Mouse (Mus musculus) embryonic fibroblast, embryonic 13.5 days (primary cell): ENCODE data around the gene Tjp3. TPM values are rescaled to one million over a fixed set of nuclear protein-coding genes. Genes with fewer than 3 reads are reported as not detected.
"Not testable (repeated sequence)": the region's sequence is repeated elsewhere in the genome, so short reads cannot be mapped to it uniquely, and the experiment has no call there.

Experiments
- H3K27ac ChIP-seq: 2 replicates; pipeline ENCODE4 v1.5.1; 2012; ENCODE audit warnings: low read length, control low read depth, inconsistent platforms; ENCODE audit not compliant: insufficient read depth
- H3K4me1 ChIP-seq: 2 replicates; pipeline ENCODE4 v1.6.1; 2011; ENCODE audit warnings: low read length; ENCODE audit not compliant: control insufficient read depth, insufficient read depth
- H3K4me3 ChIP-seq: 2 replicates; pipeline ENCODE4 v1.5.1; 2011; ENCODE audit warnings: mild to moderate bottlenecking, control low read depth, low read length; ENCODE audit not compliant: insufficient read depth
- CTCF ChIP-seq: IDR thresholded peaks from 2 replicates; pipeline ENCODE4 v1.5.1; 2011; ENCODE audit warnings: mild to moderate bottlenecking, control low read depth, low read length, moderate library complexity, borderline replicate concordance; ENCODE audit not compliant: insufficient read depth
- POLR2A ChIP-seq: IDR thresholded peaks from 2 replicates; pipeline ENCODE4 v1.6.1; 2011; ENCODE audit warnings: low read depth, mild to moderate bottlenecking, control low read depth, low read length, moderate library complexity
- polyA plus RNA-seq: library from polyadenylated mRNA; stranded (reverse); fragments of >200 nt; gene quantifications from 2 replicates; pipeline ENCODE4 v1.2.4, GENCODE M21; 2011; ENCODE audit warnings: low read depth; ENCODE audit not compliant: missing spikeins, insufficient read length

Gene Tjp3
- polyA plus RNA-seq, 1 experiment, result not detected

- TF ChIP-seq CTCF, result no peak
- TF ChIP-seq POLR2A, result no peak
- Histone ChIP-seq H3K4me3 (no peak overlapping the region), H3K4me1 (no peaks in the 10 kb centered on the region), H3K27ac (no peak overlapping the region)
Observed at GRCm38 (mm10) chr10:81236471-81237268, 54.7 kb downstream of the Tjp3 start.

- Histone ChIP-seq H3K4me3 (no peak overlapping the region), H3K27ac (peak overlapping the region; percentile 53; the same call in 1 of the 2 replicates), H3K4me1 (no peaks in the 10 kb centered on the region)
- TF ChIP-seq CTCF (no peak), POLR2A (no peak; the same call in 1 of the 2 replicates)
Observed at GRCm38 (mm10) chr10:81234206-81234605, 57.2 kb downstream of the Tjp3 start.

GRCm38 (mm10) chr10:81233226-81233585, 58.2 kb downstream of the Tjp3 start:
- TF ChIP-seq CTCF (no peak), POLR2A (no peak)
- Histone ChIP-seq H3K4me3 (peak overlapping the region; percentile 54), H3K27ac (peak overlapping the region; percentile 53), H3K4me1 (no peaks in the 10 kb centered on the region)

GRCm38 (mm10) chr10:81232580-81233225, 58.7 kb downstream of the Tjp3 start, which contains the start of gene Zfr2:
Zfr2 (plus strand) TSS chr10:81233155.
- Histone ChIP-seq H3K4me3 (peak within 1 kb of the TSS; percentile 54), H3K4me1 (no peaks in the 10 kb centered on the region), H3K27ac (peak within 1 kb of the TSS; percentile 53)
- TF ChIP-seq POLR2A (peak; percentile 65), CTCF (no peak)

GRCm38 (mm10) chr10:81231436-81231835, 59.9 kb downstream of the Tjp3 start:
- Histone ChIP-seq H3K4me1 (no peaks in the 10 kb centered on the region), H3K27ac (no peak overlapping the region), H3K4me3 (no peak overlapping the region)
- TF ChIP-seq POLR2A, result no peak
- TF ChIP-seq CTCF, result no peak

GRCm38 (mm10) chr10:81230438-81231332, 60.7 kb downstream of the Tjp3 start, which contains the start of gene Atcay:
Atcay (minus strand) TSS chr10:81230833.
- Histone ChIP-seq H3K4me1 (no peaks in the 10 kb centered on the region), H3K4me3 (peak within 1 kb of the TSS; percentile 10; the same call in 1 of the 2 replicates), H3K27ac (no peak within 1 kb of the TSS)
- TF ChIP-seq POLR2A (no peak), CTCF (peak; percentile 52; the same call in 1 of the 2 replicates)

- TF ChIP-seq CTCF, result no peak
- no peak for TF ChIP-seq POLR2A
- H3K27ac ChIP-seq, result no peak overlapping the region
- H3K4me3 ChIP-seq, result 0 out of 2 replicates have a peak overlapping the region, but pooled peaks have one; percentile 10
- H3K4me1 ChIP-seq, result no peaks in the 10 kb centered on the region
Observed at GRCm38 (mm10) chr10:81229735-81230437, 61.5 kb downstream of the Tjp3 start.

- H3K27ac ChIP-seq, H3K4me1 ChIP-seq, H3K4me3 ChIP-seq: not testable (repeated sequence)
Observed at GRCm38 (mm10) chr10:81223731-81224130, 67.7 kb downstream of the Tjp3 start.

Other genes with a start within 250 kb of the Tjp3 start
- 85.2 and 90.7 TPM in 2 replicates for gene Sgta, start 231.4 kb downstream of the Tjp3 start, polyA plus RNA-seq
- 30.4 and 33.8 TPM in 2 replicates for gene Thop1, start 221.5 kb downstream of the Tjp3 start, polyA plus RNA-seq
- gene Creb3l3, start 192.7 kb downstream of the Tjp3 start, polyA plus RNA-seq, result 0.23 TPM in 1 of 2 replicates, not detected in the other
- gene Map2k2, start 185.7 kb downstream of the Tjp3 start, polyA plus RNA-seq, result 61.3 and 69.6 TPM in 2 replicates
- 16.9 and 23.5 TPM in 2 replicates for gene Zbtb7a, start 156.4 kb downstream of the Tjp3 start, polyA plus RNA-seq
- gene Pias4, start 123.7 kb downstream of the Tjp3 start, polyA plus RNA-seq, result 25.6 and 27.9 TPM in 2 replicates
- gene Eef2, start 115.0 kb downstream of the Tjp3 start, polyA plus RNA-seq, result 1,643 and 1,827 TPM in 2 replicates
- gene Dapk3, start 108.6 kb downstream of the Tjp3 start, polyA plus RNA-seq, result 48.4 and 51.2 TPM in 2 replicates
- gene 4930442H23Rik, start 107.7 kb downstream of the Tjp3 start, polyA plus RNA-seq, result not detected in 2 replicates
- gene Nmrk2, start 89.5 kb downstream of the Tjp3 start, polyA plus RNA-seq, result not detected in 2 replicates
- 0.47 and 0.67 TPM in 2 replicates for gene Atcay, start 60.7 kb downstream of the Tjp3 start, polyA plus RNA-seq
- gene Zfr2, start 58.4 kb downstream of the Tjp3 start, polyA plus RNA-seq, result 3.1 and 4.1 TPM in 2 replicates
- gene Matk, start 38.6 kb downstream of the Tjp3 start, polyA plus RNA-seq, result 0.90 and 1.2 TPM in 2 replicates
- gene Mrpl54, start 24.6 kb downstream of the Tjp3 start, polyA plus RNA-seq, result 52.9 and 53.7 TPM in 2 replicates
- gene Apba3, start 24.6 kb downstream of the Tjp3 start, polyA plus RNA-seq, result 43.2 and 44.8 TPM in 2 replicates
- gene Pip5k1c, start 1.4 kb upstream of the Tjp3 start, polyA plus RNA-seq, result 40.1 and 43.0 TPM in 2 replicates
- 20.0 and 20.1 TPM in 2 replicates for gene Cactin, start 29.5 kb upstream of the Tjp3 start, polyA plus RNA-seq
- 5.7 and 7.4 TPM in 2 replicates for gene Tbxa2r, start 37.1 kb upstream of the Tjp3 start, polyA plus RNA-seq
- 0.37 and 0.39 TPM in 2 replicates for gene Gipc3, start 51.7 kb upstream of the Tjp3 start, polyA plus RNA-seq
- gene Hmg20b, start 58.9 kb upstream of the Tjp3 start, polyA plus RNA-seq, result 75.2 and 81.8 TPM in 2 replicates
- 5.7 and 6.2 TPM in 2 replicates for gene Mfsd12, start 65.9 kb upstream of the Tjp3 start, polyA plus RNA-seq
- gene 4930404N11Rik, start 74.2 kb upstream of the Tjp3 start, polyA plus RNA-seq, result 0.61 TPM in 1 of 2 replicates, not detected in the other
- 26.4 and 26.7 TPM in 2 replicates for gene Fzr1, start 86.9 kb upstream of the Tjp3 start, polyA plus RNA-seq
- 37.7 and 50.1 TPM in 2 replicates for gene Dohh, start 92.8 kb upstream of the Tjp3 start, polyA plus RNA-seq
- gene Gm48551, start 92.9 kb upstream of the Tjp3 start, polyA plus RNA-seq, result 1.4 TPM in 1 of 2 replicates, not detected in the other
- 1.1 TPM in 1 of 2 replicates, not detected in the other for gene Gm48552, start 97.4 kb upstream of the Tjp3 start, polyA plus RNA-seq
- 0.58 and 2.2 TPM in 2 replicates for gene Smim24, start 101.5 kb upstream of the Tjp3 start, polyA plus RNA-seq
- 64.3 and 84.8 TPM in 2 replicates for gene Nfic, start 164.1 kb upstream of the Tjp3 start, polyA plus RNA-seq
- gene Celf5, start 191.1 kb upstream of the Tjp3 start, polyA plus RNA-seq, result 4.4 and 4.5 TPM in 2 replicates
- gene Ncln, start 204.8 kb upstream of the Tjp3 start, polyA plus RNA-seq, result 61.5 and 62.8 TPM in 2 replicates
- not detected in 2 replicates for gene S1pr4, start 208.6 kb upstream of the Tjp3 start, polyA plus RNA-seq
- 0.83 TPM in 1 of 2 replicates, not detected in the other for gene Gna15, start 232.6 kb upstream of the Tjp3 start, polyA plus RNA-seq